Mouse (Mus musculus) embryonic fibroblast, embryonic 13.5 days (primary cell): ENCODE data around the gene Cacnb2.

Experiments
- CTCF ChIP-seq: IDR thresholded peaks from 2 replicates; pipeline ENCODE4 v1.5.1; 2011; ENCODE audit warnings: mild to moderate bottlenecking, control low read depth, low read length, moderate library complexity, borderline replicate concordance; ENCODE audit not compliant: insufficient read depth
- POLR2A ChIP-seq: IDR thresholded peaks from 2 replicates; pipeline ENCODE4 v1.6.1; 2011; ENCODE audit warnings: low read depth, mild to moderate bottlenecking, control low read depth, low read length, moderate library complexity

- TF ChIP-seq CTCF: no peak
- no peak for TF ChIP-seq POLR2A
These were observed 136.0 kb downstream of the Cacnb2 start for GRCm38 (mm10) chr2:14738927-14739326.
